Mouse (Mus musculus): ENCODE data around the gene Kncn.

Kncn gene

GRCm38 (mm10) chr4:115937061-115937976, 53.1 kb downstream of the Kncn start:
- no peak for DNase-seq

- peak in 1 of 2 experiments; percentile 22 for DNase-seq
Observed at GRCm38 (mm10) chr4:115938276-115939160, 54.3 kb downstream of the Kncn start.

Measured in kidney, adult 8-10 months (tissue).